Comparison of ENCODE assay signal across 8 mouse cellular contexts in genomic region chrX:38454900-38455299, GRCm38 (mm10). TPM values are rescaled to one million over a fixed set of nuclear protein-coding genes. Genes with fewer than 3 reads are reported as not detected.
DNase-seq lines count a peak whose midpoint lies in the region; ATAC-seq and TF ChIP-seq lines count a peak whose summit lies in the region.

No protein-coding gene starts in this region.

- WGBS in lung, embryonic 14.5 days, result 3% methylated on average over 2 of the region's 2 CpGs
- 47% methylated on average over 2 of the region's 2 CpGs for WGBS in forebrain, embryonic 11.5 days
- WGBS in limb, embryonic 11.5 days, result 36% methylated on average over 2 of the region's 2 CpGs
- WGBS in neural tube, embryonic 14.5 days, result 50% methylated on average over 2 of the region's 2 CpGs

- no peaks in the 10 kb centered on the region for H3K27me3 ChIP-seq in lung, embryonic 14.5 days (ENCODE audit: insufficient read depth, low read length)
- no peaks in the 10 kb centered on the region for H3K27me3 ChIP-seq in forebrain, embryonic 11.5 days (ENCODE audit: control insufficient read depth, insufficient read depth, low read length)
- no peaks in the 10 kb centered on the region for H3K27me3 ChIP-seq in limb, embryonic 11.5 days (ENCODE audit: control insufficient read depth, insufficient read depth, low read length)
- H3K27me3 ChIP-seq in neural tube, embryonic 14.5 days (ENCODE audit: control insufficient read depth, insufficient read depth, low read length), result no peaks in the 10 kb centered on the region

- peak overlapping the region; percentile 61 for H3K4me2 ChIP-seq in lung, embryonic 14.5 days
- peak overlapping the region; percentile 54; the same call in 1 of the 2 replicates for H3K4me2 ChIP-seq in forebrain, embryonic 11.5 days (ENCODE audit: low read depth, low read length, severe bottlenecking)
- peak overlapping the region; percentile 34; the same call in 1 of the 2 replicates for H3K4me2 ChIP-seq in limb, embryonic 11.5 days (ENCODE audit: low read depth, severe bottlenecking)
- peak overlapping the region; percentile 57; the same call in 1 of the 2 replicates for H3K4me2 ChIP-seq in neural tube, embryonic 14.5 days (ENCODE audit: low read depth, low read length)

- ATAC-seq in lung, embryonic 14.5 days (ENCODE audit: insufficient read depth), result no peak
- ATAC-seq in forebrain, embryonic 11.5 days (replicated peaks; ENCODE audit: low FRiP score), result no peak
- ATAC-seq in limb, embryonic 11.5 days (ENCODE audit: insufficient number of reproducible peaks, low FRiP score, low TSS enrichment, low read depth), result no peak
- ATAC-seq in neural tube, embryonic 14.5 days (ENCODE audit: low read depth), result no peak

- DNase-seq in lung, embryonic 14.5 days, result no peak
- DNase-seq in lung, postnatal 14 days, result no peak
- DNase-seq in forebrain, embryonic 11.5 days (ENCODE audit: low spot score), result no peak
- DNase-seq in limb, embryonic 11.5 days (ENCODE audit: low spot score), result no peak
- DNase-seq in frontal cortex, adult 2 months (ENCODE audit: extremely low spot score in 1 of 2, low spot score in 1 of 2), result no peak
- DNase-seq in gastrocnemius, adult 18-20 months (ENCODE audit: low spot score), result no peak
- no peak for DNase-seq in right cerebral cortex, postnatal 25 days

- peaks cover 19% of the 10 kb centered on the region; the same call in 1 of the 2 replicates for H3K36me3 ChIP-seq in lung, embryonic 14.5 days (ENCODE audit: insufficient read depth)
- no peaks in the 10 kb centered on the region for H3K36me3 ChIP-seq in forebrain, embryonic 11.5 days (ENCODE audit: control insufficient read depth, insufficient read depth, low read length)
- no peaks in the 10 kb centered on the region for H3K36me3 ChIP-seq in limb, embryonic 11.5 days (ENCODE audit: control insufficient read depth, insufficient read depth, low read length)
- no peaks in the 10 kb centered on the region for H3K36me3 ChIP-seq in neural tube, embryonic 14.5 days (ENCODE audit: control insufficient read depth, insufficient read depth, low read length)

- H3K9ac ChIP-seq in lung, embryonic 14.5 days, result peak overlapping the region; percentile 69
- no peak overlapping the region; the same call in 1 of the 2 replicates for H3K9ac ChIP-seq in forebrain, embryonic 11.5 days (ENCODE audit: low read length)
- no peak overlapping the region for H3K9ac ChIP-seq in limb, embryonic 11.5 days (ENCODE audit: low read length)
- H3K9ac ChIP-seq in neural tube, embryonic 14.5 days (replicated peaks; ENCODE audit: low read depth, low read length), result no peak overlapping the region

- TF ChIP-seq CTCF in lung, embryonic 14.5 days (IDR thresholded peaks at IDR 0.05; ENCODE audit: low read depth), result no peak

- H3K4me3 ChIP-seq in lung, embryonic 14.5 days (ENCODE audit: low read depth, low read length), result peak overlapping the region; percentile 54
- H3K4me3 ChIP-seq in forebrain, embryonic 11.5 days (ENCODE audit: low read depth, low read length), result peak overlapping the region; percentile 57; the same call in 1 of the 2 replicates
- H3K4me3 ChIP-seq in limb, embryonic 11.5 days (ENCODE audit: low read depth, low read length), result no peak overlapping the region
- H3K4me3 ChIP-seq in neural tube, embryonic 14.5 days (ENCODE audit: low read depth, low read length), result peak overlapping the region; percentile 52; the same call in 1 of the 2 replicates

- no peak overlapping the region for H3K27ac ChIP-seq in lung, embryonic 14.5 days (ENCODE audit: low read depth)
- no peak overlapping the region for H3K27ac ChIP-seq in forebrain, embryonic 11.5 days (ENCODE audit: low read depth, low read length)
- H3K27ac ChIP-seq in limb, embryonic 11.5 days (replicated peaks; ENCODE audit: low read depth, low read length), result no peak overlapping the region
- no peak overlapping the region for H3K27ac ChIP-seq in neural tube, embryonic 14.5 days (ENCODE audit: low read depth, low read length)

- H3K4me1 ChIP-seq in lung, embryonic 14.5 days (ENCODE audit: insufficient read depth), result no peaks in the 10 kb centered on the region
- H3K4me1 ChIP-seq in forebrain, embryonic 11.5 days (replicated peaks; ENCODE audit: control insufficient read depth, insufficient read depth, low read length), result no peaks in the 10 kb centered on the region
- no peaks in the 10 kb centered on the region for H3K4me1 ChIP-seq in limb, embryonic 11.5 days (ENCODE audit: control insufficient read depth, insufficient read depth, low read length)
- H3K4me1 ChIP-seq in neural tube, embryonic 14.5 days (ENCODE audit: control insufficient read depth, insufficient read depth, low read length), result no peaks in the 10 kb centered on the region

- no peaks in the 10 kb centered on the region for H3K9me3 ChIP-seq in lung, embryonic 14.5 days (ENCODE audit: low read depth, low read length)
- no peaks in the 10 kb centered on the region for H3K9me3 ChIP-seq in forebrain, embryonic 11.5 days (ENCODE audit: control insufficient read depth, low read length)
- no peaks in the 10 kb centered on the region for H3K9me3 ChIP-seq in limb, embryonic 11.5 days (ENCODE audit: control insufficient read depth, low read length)
- H3K9me3 ChIP-seq in neural tube, embryonic 14.5 days (ENCODE audit: control insufficient read depth, low read length), result no peaks in the 10 kb centered on the region

RNA-seq across cellular contexts. Expression of gene Lamp2, which starts 1.4 kb away (rescaled TPM):
- polyA plus RNA-seq in lung, embryonic 14.5 days (2014; fragmentation: Nextera tagmentation; extraction: Ambion mirVana), result 143 and 157 TPM in 2 replicates
- polyA plus RNA-seq in forebrain, embryonic 11.5 days (2014; fragmentation: Nextera tagmentation; extraction: Ambion mirVana), result 76.1 and 83.0 TPM in 2 replicates
- 88.4 and 89.2 TPM in 2 replicates for polyA plus RNA-seq in limb, embryonic 11.5 days (2014; fragmentation: Nextera tagmentation; extraction: Ambion mirVana)
- polyA plus RNA-seq in neural tube, embryonic 14.5 days (2014; fragmentation: Nextera tagmentation; extraction: Ambion mirVana), result 61.4 and 87.3 TPM in 2 replicates
- 55.5 and 62.9 TPM in 2 replicates for polyA plus RNA-seq in frontal cortex, adult 2 months (2012; rRNA removed)
- 10 to 100 TPM; 53.7 to 60.4 TPM for total RNA-seq in gastrocnemius, adult 18-20 months (2021)
